Comparison of ENCODE assay signal across 13 mouse cellular contexts in the genomic region with DNA sequence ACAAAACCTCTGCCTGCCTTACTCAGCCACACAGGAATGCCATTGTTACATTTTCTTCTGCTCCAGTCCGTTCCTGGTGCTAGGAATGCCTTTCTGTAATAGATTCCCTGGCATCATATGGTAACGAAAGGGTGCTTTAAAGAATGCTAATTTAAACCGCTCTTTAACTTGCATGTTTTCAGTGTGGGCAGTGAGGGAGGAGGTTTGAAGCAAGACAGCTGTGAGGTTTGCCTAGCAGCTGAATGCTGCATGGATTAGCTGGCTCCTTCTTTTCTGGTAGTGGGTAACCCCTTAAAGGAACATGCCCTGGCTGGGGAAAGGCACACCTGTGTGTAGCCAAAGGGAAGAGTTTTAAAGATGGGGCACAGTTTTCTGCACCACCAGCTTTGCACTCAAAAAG.
DNase-seq lines count a peak whose midpoint lies in the region; ATAC-seq and TF ChIP-seq lines count a peak whose summit lies in the region.
"Had no signal": no experiment of that assay in that cellular context is flagged by ENCODE, and none has a peak within 500 bp of the region (broad histone marks: within the 10 kb centered on the region; RNA-seq: fewer than 3 reads in every experiment).

No protein-coding gene starts in this region.

- no peak overlapping the region for H3K4me2 ChIP-seq in heart, embryonic 15.5 days
- H3K4me2 ChIP-seq in lung, postnatal 0 days (replicated peaks; ENCODE audit: low read depth, low read length) = no peak overlapping the region
- H3K4me2 ChIP-seq in forebrain, embryonic 12.5 days = no peak overlapping the region
- H3K4me2 ChIP-seq in midbrain, embryonic 15.5 days = no peak overlapping the region
- no peak overlapping the region for H3K4me2 ChIP-seq in liver, postnatal 0 days (ENCODE audit: low read depth, low read length)
- H3K4me2 ChIP-seq: neural tube, embryonic 13.5 days had no signal

- no peak overlapping the region for H3K9ac ChIP-seq in heart, embryonic 15.5 days
- no peak overlapping the region for H3K9ac ChIP-seq in lung, postnatal 0 days (replicated peaks; ENCODE audit: low read depth)
- H3K9ac ChIP-seq in forebrain, embryonic 12.5 days = no peak overlapping the region
- H3K9ac ChIP-seq in midbrain, embryonic 15.5 days = no peak overlapping the region
- H3K9ac ChIP-seq in liver, postnatal 0 days (replicated peaks) = no peak overlapping the region
- H3K9ac ChIP-seq: neural tube, embryonic 13.5 days had no signal

- H3K36me3 ChIP-seq in heart, embryonic 15.5 days = no peaks in the 10 kb centered on the region
- H3K36me3 ChIP-seq in lung, postnatal 0 days (ENCODE audit: insufficient read depth, low read length) = no peaks in the 10 kb centered on the region
- no peaks in the 10 kb centered on the region for H3K36me3 ChIP-seq in forebrain, embryonic 12.5 days (replicated peaks)
- H3K36me3 ChIP-seq in midbrain, embryonic 15.5 days (replicated peaks) = no peaks in the 10 kb centered on the region
- no peaks in the 10 kb centered on the region for H3K36me3 ChIP-seq in liver, postnatal 0 days (replicated peaks; ENCODE audit: insufficient read depth, low read length)
- H3K36me3 ChIP-seq: neural tube, embryonic 13.5 days had no signal

- WGBS in heart, embryonic 15.5 days = 22% methylated on average over 3 of the region's 3 CpGs
- 18% methylated on average over 3 of the region's 3 CpGs for WGBS in lung, postnatal 0 days
- WGBS in forebrain, embryonic 12.5 days = 4% methylated on average over 3 of the region's 3 CpGs
- 2% methylated on average over 3 of the region's 3 CpGs for WGBS in midbrain, embryonic 15.5 days
- 50% methylated on average over 3 of the region's 3 CpGs for WGBS in liver, postnatal 0 days (ENCODE audit: insufficient replicate concordance)

- no peak for ATAC-seq in heart, embryonic 15.5 days (replicated peaks; ENCODE audit: insufficient number of reproducible peaks, insufficient read depth, low FRiP score, low read depth)
- ATAC-seq in lung, postnatal 0 days = no peak
- ATAC-seq in forebrain, embryonic 12.5 days (ENCODE audit: low FRiP score) = peak; percentile 66; the same call in 1 of the 2 replicates
- peak; percentile 62 for ATAC-seq in midbrain, embryonic 15.5 days (replicated peaks)
- ATAC-seq in liver, postnatal 0 days = no peak

- no peaks in the 10 kb centered on the region for H3K9me3 ChIP-seq in heart, embryonic 15.5 days (replicated peaks)
- H3K9me3 ChIP-seq in lung, postnatal 0 days (ENCODE audit: low read length) = no peaks in the 10 kb centered on the region
- no peaks in the 10 kb centered on the region for H3K9me3 ChIP-seq in forebrain, embryonic 12.5 days
- H3K9me3 ChIP-seq in midbrain, embryonic 15.5 days = no peaks in the 10 kb centered on the region
- no peaks in the 10 kb centered on the region for H3K9me3 ChIP-seq in liver, postnatal 0 days (ENCODE audit: low read length)
- H3K9me3 ChIP-seq: neural tube, embryonic 13.5 days had no signal

- no peaks in the 10 kb centered on the region for H3K27me3 ChIP-seq in heart, embryonic 15.5 days
- no peaks in the 10 kb centered on the region for H3K27me3 ChIP-seq in lung, postnatal 0 days (replicated peaks; ENCODE audit: insufficient read depth, low read length)
- no peaks in the 10 kb centered on the region for H3K27me3 ChIP-seq in forebrain, embryonic 12.5 days
- no peaks in the 10 kb centered on the region for H3K27me3 ChIP-seq in midbrain, embryonic 15.5 days (replicated peaks)
- H3K27me3 ChIP-seq in liver, postnatal 0 days (ENCODE audit: insufficient read depth, low read length) = no peaks in the 10 kb centered on the region
- H3K27me3 ChIP-seq: neural tube, embryonic 13.5 days had no signal

- no peak for TF ChIP-seq CTCF in lung, postnatal 0 days (IDR thresholded peaks at IDR 0.05)
- TF ChIP-seq CTCF in liver, postnatal 0 days (IDR thresholded peaks at IDR 0.05; ENCODE audit: low read depth) = no peak

- H3K4me1 ChIP-seq in heart, embryonic 15.5 days (replicated peaks) = peaks cover 12% of the 10 kb centered on the region
- H3K4me1 ChIP-seq in lung, postnatal 0 days (ENCODE audit: insufficient read depth, low read depth, low read length) = no peaks in the 10 kb centered on the region
- peaks cover 12% of the 10 kb centered on the region for H3K4me1 ChIP-seq in forebrain, embryonic 12.5 days
- no peaks in the 10 kb centered on the region for H3K4me1 ChIP-seq in midbrain, embryonic 15.5 days
- no peaks in the 10 kb centered on the region for H3K4me1 ChIP-seq in liver, postnatal 0 days (ENCODE audit: insufficient read depth)
- H3K4me1 ChIP-seq: neural tube, embryonic 13.5 days had no signal

- no peak for TF ChIP-seq EP300 in lung, postnatal 0 days (IDR thresholded peaks at IDR 0.05)
- TF ChIP-seq EP300 in liver, postnatal 0 days (IDR thresholded peaks at IDR 0.05; ENCODE audit: low read depth) = no peak

- DNase-seq in heart, adult 8-10 months (ENCODE audit: low spot score) = no peak
- DNase-seq in lung, postnatal 0 days (ENCODE audit: low spot score) = peak; percentile 58
- no peak for DNase-seq in lung, postnatal 4 days
- no peak for DNase-seq in testis, postnatal 14 days (ENCODE audit: low spot score)
- no peak for DNase-seq in liver, postnatal 0 days
- DNase-seq: cerebellum, adult 11 months; lung, adult 18-20 months; thymus, postnatal 4 days had no signal

- H3K27ac ChIP-seq in heart, embryonic 15.5 days = peak overlapping the region; percentile 24
- H3K27ac ChIP-seq in lung, postnatal 0 days (ENCODE audit: low read length) = peak overlapping the region; percentile 32; the same call in 1 of the 2 replicates
- H3K27ac ChIP-seq in forebrain, embryonic 12.5 days = 0 out of 2 replicates have a peak overlapping the region, but pooled peaks have one; percentile 13
- no peak overlapping the region for H3K27ac ChIP-seq in midbrain, embryonic 15.5 days
- no peak overlapping the region for H3K27ac ChIP-seq in liver, postnatal 0 days (ENCODE audit: low read depth)
- H3K27ac ChIP-seq: neural tube, embryonic 13.5 days had no signal

- H3K4me3 ChIP-seq in heart, embryonic 15.5 days = no peak overlapping the region
- no peak overlapping the region for H3K4me3 ChIP-seq in lung, postnatal 0 days (ENCODE audit: low read depth, low read length)
- no peak overlapping the region for H3K4me3 ChIP-seq in forebrain, embryonic 12.5 days (replicated peaks)
- no peak overlapping the region for H3K4me3 ChIP-seq in midbrain, embryonic 15.5 days
- no peak overlapping the region for H3K4me3 ChIP-seq in liver, postnatal 0 days (ENCODE audit: low read depth, low read length)
- H3K4me3 ChIP-seq: erythroblast, embryonic 14.5 days; neural tube, embryonic 13.5 days had no signal

Comparison
In these comparisons a context has a peak if more than half of its experiments do, and no peak if none do; other contexts are left out.
1. ATAC-seq: peak in forebrain, embryonic 12.5 days (single experiment) and midbrain, embryonic 15.5 days (single experiment); none in heart, embryonic 15.5 days (single experiment), lung, postnatal 0 days (single experiment) and liver, postnatal 0 days (single experiment).
2. H3K27ac ChIP-seq: peak in heart, embryonic 15.5 days (single experiment), lung, postnatal 0 days (single experiment) and forebrain, embryonic 12.5 days (single experiment); none in midbrain, embryonic 15.5 days (single experiment) and liver, postnatal 0 days (single experiment).